Mouse (Mus musculus) testis, adult 2 months (tissue): Measurements from ENCODE around the gene Mgat3. TPM values are rescaled to one million over a fixed set of nuclear protein-coding genes. Genes with fewer than 3 reads are reported as not detected.

ENCODE experiments used
- H3K27ac ChIP-seq: fragments of 200-500 bp; 2 replicates; pipeline ENCODE4 v1.5.1; 2012; ENCODE audit warnings: low read depth, low read length; ENCODE audit not compliant: control insufficient read depth, insufficient read depth
- H3K27me3 ChIP-seq: fragments of 200-500 bp; 2 replicates; pipeline ENCODE4 v1.6.1; 2012; ENCODE audit warnings: mild to moderate bottlenecking, low read length, moderate library complexity; ENCODE audit not compliant: control insufficient read depth, insufficient read depth
- H3K36me3 ChIP-seq: fragments of 200-500 bp; 2 replicates; pipeline ENCODE4 v1.6.1; 2012; ENCODE audit warnings: mild to moderate bottlenecking, low read length; ENCODE audit not compliant: control insufficient read depth, insufficient read depth
- H3K4me1 ChIP-seq: fragments of 200-500 bp; 2 replicates; pipeline ENCODE4 v1.6.1; 2012; ENCODE audit warnings: low read length; ENCODE audit not compliant: control insufficient read depth, insufficient read depth
- H3K4me3 ChIP-seq: fragments of 200-500 bp; 2 replicates; pipeline ENCODE4 v1.5.1; 2012; ENCODE audit warnings: low read depth, mild to moderate bottlenecking, low read length, moderate library complexity, mixed read lengths; ENCODE audit not compliant: control insufficient read depth
- CTCF ChIP-seq: fragments of 200-500 bp; IDR thresholded peaks from 2 replicates; pipeline ENCODE4 v1.5.1; 2012; ENCODE audit warnings: low read depth, mild to moderate bottlenecking, inconsistent platforms, low read length, moderate library complexity; ENCODE audit not compliant: control insufficient read depth, insufficient read depth, insufficient replicate concordance
- POLR2A ChIP-seq: fragments of 200-500 bp; IDR thresholded peaks from 2 replicates; pipeline ENCODE4 v1.6.1; 2012; ENCODE audit warnings: low read depth, mild to moderate bottlenecking, inconsistent platforms, low read length, moderate library complexity; ENCODE audit not compliant: control insufficient read depth
- polyA plus RNA-seq: library from polyadenylated mRNA; depleted of rRNA; stranded (reverse); fragments of >200 nt; gene quantifications from 2 replicates; pipeline ENCODE4 v1.2.3, GENCODE M21; 2012

Mgat3 gene
- polyA plus RNA-seq, 1 experiment = 0.38 TPM

DNA sequence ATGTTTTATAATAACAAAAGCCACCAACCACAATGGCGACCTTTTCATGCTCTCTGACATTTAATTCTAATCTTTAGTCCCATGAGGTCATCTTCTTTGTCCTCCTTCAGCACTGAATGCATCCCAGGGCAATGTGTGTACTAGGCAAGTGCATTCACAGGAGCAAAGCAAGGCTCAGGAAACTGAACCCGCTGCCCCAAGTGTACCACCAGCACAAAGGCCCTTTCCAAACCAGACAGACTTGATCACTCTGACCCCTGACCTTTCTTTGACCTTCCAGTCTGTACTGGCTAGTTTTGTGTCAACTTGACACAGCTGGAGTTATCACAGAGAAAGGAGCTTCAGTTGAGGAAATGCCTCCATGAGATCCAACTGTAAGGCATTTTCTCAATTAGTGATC lies 58.8 kb downstream of the Mgat3 start:
- no peaks in the 10 kb centered on the region for H3K27me3 ChIP-seq
- peaks cover 2% of the 10 kb centered on the region; the same call in 1 of the 2 replicates for H3K4me1 ChIP-seq
- no peak overlapping the region for H3K27ac ChIP-seq
- no peak overlapping the region for H3K4me3 ChIP-seq
- TF ChIP-seq CTCF = no peak
- TF ChIP-seq POLR2A = no peak
- H3K36me3 ChIP-seq = peaks cover 2% of the 10 kb centered on the region

DNA sequence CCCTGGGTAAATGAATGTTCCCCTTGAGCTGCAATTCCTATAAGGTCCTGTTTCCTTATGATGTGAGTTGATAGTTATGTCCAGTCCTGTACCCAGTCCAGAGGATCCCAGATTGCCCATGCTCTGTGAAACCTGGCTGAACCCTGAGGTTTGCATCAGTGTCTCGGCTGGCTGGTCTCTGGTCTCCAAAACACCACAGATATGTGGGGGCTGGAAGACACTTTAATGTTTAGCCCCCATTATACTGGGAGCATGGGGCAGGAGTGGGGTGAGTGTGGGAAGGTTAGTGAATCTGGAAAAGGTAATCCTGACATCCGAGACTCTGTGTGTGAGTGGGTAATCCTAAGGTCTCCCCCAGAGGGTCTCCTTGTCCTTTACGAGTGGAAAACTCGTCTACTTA lies 59.5 kb downstream of the Mgat3 start:
- Histone ChIP-seq H3K4me3 (peak overlapping the region; percentile 100), H3K4me1 (peaks cover 2% of the 10 kb centered on the region; the same call in 1 of the 2 replicates), H3K27me3 (no peaks in the 10 kb centered on the region), H3K36me3 (peaks cover 2% of the 10 kb centered on the region), H3K27ac (peak overlapping the region; percentile 90; the same call in 1 of the 2 replicates)
- no peak for TF ChIP-seq CTCF

DNA sequence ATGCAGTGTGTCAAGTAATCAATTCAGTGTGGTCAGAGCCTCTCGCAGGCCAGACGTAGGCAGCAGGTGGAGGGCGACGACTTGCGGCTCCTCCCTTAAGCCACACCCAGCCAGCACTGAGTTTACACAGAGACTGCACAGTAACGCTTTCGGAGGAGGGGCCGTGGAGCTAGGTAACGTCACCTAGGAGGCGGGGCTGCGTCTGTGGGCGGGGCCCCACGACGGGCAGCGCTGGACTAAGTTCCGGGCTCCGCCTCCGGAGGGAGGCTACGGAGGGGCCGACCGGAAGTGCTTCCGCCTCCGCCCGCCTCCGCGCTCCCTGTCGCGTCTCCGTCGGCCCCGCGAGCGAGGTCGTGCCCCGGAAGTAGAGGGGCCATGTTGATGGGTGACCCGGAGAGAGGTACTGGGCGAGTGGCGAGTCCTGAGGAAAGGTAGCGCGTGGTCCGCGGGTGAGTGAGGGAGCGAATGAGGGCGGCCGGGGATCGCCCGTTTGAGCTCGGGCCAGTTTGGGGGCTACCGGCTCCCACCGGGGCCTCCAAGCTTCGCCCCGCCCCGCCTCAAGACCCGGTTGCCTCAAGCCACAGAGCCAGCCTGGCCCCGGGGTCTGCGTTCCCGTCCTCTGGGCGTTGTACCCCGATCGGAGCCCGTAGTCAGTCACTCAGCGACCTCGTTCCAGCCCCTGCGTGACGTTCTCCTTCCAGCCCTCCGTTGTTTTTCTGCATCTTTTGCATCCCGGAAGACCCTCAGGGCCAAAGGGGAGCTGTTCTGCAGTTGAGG lies 60.4 kb downstream of the Mgat3 start, which contains the start of gene Mief1:
Gene Mief1 (plus strand): TSS at position 286 of the 777 bp plus-strand sequence.
- Histone ChIP-seq H3K4me3 (peak within 1 kb of the TSS; percentile 100), H3K4me1 (peaks cover 2% of the 10 kb centered on the region; the same call in 1 of the 2 replicates), H3K27me3 (no peaks in the 10 kb centered on the region), H3K36me3 (peaks cover 2% of the 10 kb centered on the region), H3K27ac (peak within 1 kb of the TSS; percentile 90)
- peak; percentile 10; the same call in 1 of the 2 replicates for TF ChIP-seq CTCF
- TF ChIP-seq POLR2A = peak; percentile 98

DNA sequence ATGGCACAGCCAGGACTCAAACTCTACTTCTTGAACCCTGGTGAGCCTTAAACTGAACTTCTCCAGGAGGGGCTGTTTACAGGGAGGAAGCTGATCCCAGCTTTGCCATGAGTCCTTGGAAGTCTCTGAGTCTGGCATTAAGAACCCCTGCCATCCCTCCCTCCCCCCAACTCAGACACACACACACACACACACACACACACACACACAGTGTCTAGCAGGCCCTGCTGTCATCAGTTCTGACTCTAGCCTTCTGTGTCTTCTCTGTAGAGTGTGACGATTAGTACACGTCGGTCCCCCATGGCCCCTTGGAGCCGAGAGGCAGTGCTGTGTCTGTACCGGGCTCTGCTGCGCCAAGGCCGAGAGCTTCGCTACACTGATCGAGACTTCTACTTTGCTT lies 62.0 kb downstream of the Mgat3 start, which contains the start of gene AC140267.1:
Gene AC140267.1 (plus strand): TSS at position 301 of the 400 bp plus-strand sequence.
- Histone ChIP-seq H3K4me3 (peak within 1 kb of the TSS; percentile 100), H3K27ac (no peak within 1 kb of the TSS), H3K36me3 (peaks cover 2% of the 10 kb centered on the region), H3K27me3 (no peaks in the 10 kb centered on the region), H3K4me1 (peaks cover 2% of the 10 kb centered on the region; the same call in 1 of the 2 replicates)
- TF ChIP-seq POLR2A = no peak
- TF ChIP-seq CTCF = no peak

DNA sequence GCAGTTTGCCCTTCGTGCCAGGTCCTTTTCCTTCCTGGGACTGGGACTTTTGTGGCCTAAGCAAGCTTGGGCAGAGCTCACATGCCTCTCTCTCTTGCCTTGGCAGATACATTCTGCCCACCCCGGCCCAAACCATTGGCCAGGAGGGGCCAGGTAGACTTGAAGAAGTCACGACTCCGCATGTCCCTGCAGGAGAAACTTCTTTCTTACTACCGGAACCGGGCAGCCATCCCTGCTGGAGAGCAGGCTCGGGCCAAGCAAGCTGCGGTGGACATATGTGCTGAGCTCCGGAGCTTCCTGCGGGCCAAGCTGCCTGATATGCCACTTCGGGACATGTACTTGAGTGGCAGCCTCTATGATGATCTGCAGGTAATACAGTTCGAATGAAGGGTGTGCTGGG lies 74.6 kb downstream of the Mgat3 start:
- no peak overlapping the region for H3K4me3 ChIP-seq
- H3K36me3 ChIP-seq = peaks cover 7% of the 10 kb centered on the region
- no peak for TF ChIP-seq POLR2A
- H3K27me3 ChIP-seq = no peaks in the 10 kb centered on the region
- H3K4me1 ChIP-seq = no peaks in the 10 kb centered on the region
- H3K27ac ChIP-seq = no peak overlapping the region

DNA sequence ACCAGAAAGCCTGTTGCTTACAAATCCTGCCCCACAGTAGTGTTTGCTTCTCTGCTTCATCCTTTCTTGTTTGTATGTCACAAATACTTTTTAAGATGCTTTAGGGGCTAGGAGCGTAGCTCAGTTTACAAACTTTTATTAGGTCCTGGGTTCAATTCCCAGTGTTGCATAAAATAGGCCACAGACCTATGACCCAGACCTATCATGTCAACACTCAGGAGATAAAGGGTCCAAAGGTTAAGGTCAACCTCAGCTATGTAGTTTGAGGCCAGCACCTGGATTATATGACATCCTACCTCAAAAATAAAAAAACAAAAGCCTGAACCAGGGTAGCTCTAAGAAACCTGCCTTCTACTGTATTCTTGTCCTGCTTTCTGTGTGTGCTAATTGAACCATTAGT lies 75.1 kb downstream of the Mgat3 start:
- peaks cover 7% of the 10 kb centered on the region for H3K36me3 ChIP-seq
- TF ChIP-seq POLR2A (no peak), CTCF (no peak)
- H3K4me3 ChIP-seq = no peak overlapping the region

DNA sequence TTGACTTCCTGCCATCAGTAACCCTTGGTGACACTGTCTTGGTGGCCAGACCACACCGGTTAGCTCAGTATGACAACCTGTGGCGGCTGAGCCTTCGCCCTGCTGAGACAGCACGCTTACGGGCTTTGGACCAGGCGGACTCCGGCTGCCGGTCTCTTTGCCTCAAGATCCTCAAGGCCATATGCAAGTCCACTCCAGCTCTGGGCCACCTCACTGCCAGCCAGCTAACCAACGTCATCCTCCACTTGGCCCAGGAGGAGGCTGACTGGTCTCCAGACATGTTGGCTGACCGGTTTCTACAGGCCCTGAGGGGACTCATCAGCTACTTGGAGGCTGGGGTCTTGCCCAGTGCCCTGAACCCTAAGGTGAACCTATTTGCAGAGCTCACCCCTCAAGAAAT lies 76.2 kb downstream of the Mgat3 start:
- H3K4me1 ChIP-seq = peaks cover 6% of the 10 kb centered on the region
- H3K4me3 ChIP-seq = no peak overlapping the region
- peaks cover 7% of the 10 kb centered on the region for H3K36me3 ChIP-seq
- TF ChIP-seq POLR2A (no peak), CTCF (no peak)
- H3K27ac ChIP-seq = no peak overlapping the region
- no peaks in the 10 kb centered on the region for H3K27me3 ChIP-seq

More for the DNA sequence above, 75.1 kb downstream of the Mgat3 start:
- Histone ChIP-seq H3K4me1 (no peaks in the 10 kb centered on the region), H3K27me3 (no peaks in the 10 kb centered on the region), H3K27ac (no peak overlapping the region)
